Mouse (Mus musculus): ENCODE data around the gene Sncg. TPM values are rescaled to one million over a fixed set of nuclear protein-coding genes. Genes with fewer than 3 reads are reported as not detected.
"Not testable (repeated sequence)": the region's sequence is repeated elsewhere in the genome, so short reads cannot be mapped to it uniquely, and the experiment has no call there.

The Sncg gene
- total RNA-seq, 2 experiments from 2014 or later, result 5.6 to 7.5 TPM

DNA sequence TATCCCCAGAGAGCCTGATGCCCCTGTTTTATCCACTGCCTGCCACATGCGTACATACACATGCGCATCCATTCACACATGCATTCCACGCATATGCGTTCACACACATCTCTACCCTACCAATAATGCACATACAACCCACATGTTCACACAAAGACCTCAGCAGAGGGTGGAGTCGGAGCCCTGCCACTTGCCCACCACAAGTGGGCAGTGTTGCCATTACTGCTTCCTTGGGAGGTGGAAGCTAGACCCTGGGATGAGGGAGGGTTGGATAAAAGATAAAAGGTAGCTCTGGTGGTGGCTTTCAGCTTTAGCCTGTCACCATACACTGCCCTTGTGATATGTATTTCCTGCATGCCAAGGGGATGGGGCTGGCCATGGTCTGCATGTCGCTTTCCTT is 1.9 kb downstream of the Sncg start:
- DNase-seq, result peak; percentile 71 to 74
- intact Hi-C loops (cut with DNase I), result loop anchor here (1.0 to 5.0 kb wide), 3 partner anchors 29 to 195 kb away; no protein-coding TSS in a partner anchor

DNA sequence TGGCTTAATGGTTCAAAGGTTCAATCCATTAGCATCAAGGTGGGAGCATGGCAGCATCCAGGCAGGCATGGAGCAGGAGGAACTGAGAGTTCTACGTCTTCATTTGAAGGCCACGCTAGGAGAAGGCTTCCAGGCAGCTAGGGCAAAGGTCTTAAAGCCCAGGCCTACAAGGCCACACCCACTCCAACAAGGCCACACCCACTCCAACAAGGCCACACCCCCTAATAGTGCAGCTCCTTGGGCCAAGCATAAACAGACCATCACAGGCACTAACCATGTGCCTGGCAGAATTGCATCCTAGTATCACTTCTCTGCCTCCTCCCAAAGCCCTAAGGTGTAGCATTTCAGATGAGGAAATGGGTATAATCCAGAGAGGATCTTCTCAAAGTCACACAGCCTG is 2.8 kb downstream of the Sncg start:
- intact Hi-C loops (cut with DNase I), result loop anchor here (1.0 to 5.0 kb wide), 3 partner anchors 30 to 196 kb away; no protein-coding TSS in a partner anchor

DNA sequence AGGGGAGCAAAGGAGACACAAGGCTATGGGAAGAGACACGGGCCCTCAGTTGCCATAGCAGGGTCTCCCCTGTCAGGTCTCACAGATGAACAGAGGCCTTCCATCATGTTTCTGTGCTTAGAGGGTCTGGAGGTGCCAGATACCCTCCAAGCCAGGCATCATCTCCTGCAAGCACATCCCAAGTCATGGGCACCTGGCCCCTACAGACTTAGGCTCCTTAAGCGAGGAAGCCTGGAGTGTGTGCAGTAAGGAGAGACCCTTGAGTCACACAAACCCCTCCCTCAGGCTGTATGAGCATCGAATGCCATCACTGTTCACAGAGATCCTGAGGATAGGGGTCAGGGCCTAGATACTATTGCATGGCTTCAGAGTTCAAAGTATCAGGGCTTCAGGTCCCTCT is 3.7 kb downstream of the Sncg start:
- intact Hi-C loops (cut with DNase I), result loop anchor here (5.0 kb wide), 1 partner anchor 196 kb away; no protein-coding TSS in a partner anchor
- no peak for DNase-seq

More for the DNA sequence above, 2.8 kb downstream of the Sncg start:
- DNase-seq, result no peak

DNA sequence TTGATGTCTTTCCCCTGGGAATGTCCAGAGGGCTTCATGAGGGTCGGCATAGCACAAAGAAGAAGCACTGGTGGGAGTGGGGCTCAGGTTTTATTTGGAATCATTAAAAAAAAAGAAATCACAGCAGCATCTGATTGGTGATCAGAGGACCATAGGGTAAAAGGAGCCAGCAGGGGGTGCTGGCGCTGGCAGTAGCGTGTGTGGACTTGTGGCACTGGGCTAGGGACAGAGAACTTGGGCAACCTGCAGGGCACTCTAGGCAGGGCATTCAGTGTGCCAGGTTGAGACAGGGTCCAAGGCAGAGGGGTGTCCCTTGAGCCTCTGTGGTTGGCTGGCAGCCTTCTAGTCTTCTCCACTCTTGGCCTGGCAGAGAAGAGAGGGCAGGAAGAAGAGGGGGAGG is 4.4 kb downstream of the Sncg start:
- DNase-seq, result no peak
- intact Hi-C loops (cut with DNase I), result loop anchor here (5.0 kb wide), 1 partner anchor 197 kb away; no protein-coding TSS in a partner anchor

DNA sequence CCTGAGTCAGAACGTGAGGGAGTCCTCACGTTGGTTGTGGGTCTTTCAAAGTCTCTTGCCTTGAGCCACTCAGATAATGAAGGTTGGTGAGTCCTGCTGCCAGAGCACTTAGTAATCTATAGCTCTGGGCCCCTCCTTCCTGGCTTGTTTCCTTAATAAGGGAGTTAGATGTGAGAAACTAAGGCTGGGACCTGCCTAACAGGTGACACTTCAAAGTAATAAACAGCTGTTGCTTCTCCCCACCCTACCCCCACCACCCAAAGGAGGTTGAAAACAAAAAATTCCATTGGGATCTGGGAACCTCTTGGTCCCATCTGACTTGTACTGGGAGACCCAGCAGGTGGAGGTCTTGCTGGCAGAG is 9.5 kb downstream of the Sncg start:
- DNase-seq, result no peak
- intact Hi-C loops (cut with DNase I), result no loop called here

DNA sequence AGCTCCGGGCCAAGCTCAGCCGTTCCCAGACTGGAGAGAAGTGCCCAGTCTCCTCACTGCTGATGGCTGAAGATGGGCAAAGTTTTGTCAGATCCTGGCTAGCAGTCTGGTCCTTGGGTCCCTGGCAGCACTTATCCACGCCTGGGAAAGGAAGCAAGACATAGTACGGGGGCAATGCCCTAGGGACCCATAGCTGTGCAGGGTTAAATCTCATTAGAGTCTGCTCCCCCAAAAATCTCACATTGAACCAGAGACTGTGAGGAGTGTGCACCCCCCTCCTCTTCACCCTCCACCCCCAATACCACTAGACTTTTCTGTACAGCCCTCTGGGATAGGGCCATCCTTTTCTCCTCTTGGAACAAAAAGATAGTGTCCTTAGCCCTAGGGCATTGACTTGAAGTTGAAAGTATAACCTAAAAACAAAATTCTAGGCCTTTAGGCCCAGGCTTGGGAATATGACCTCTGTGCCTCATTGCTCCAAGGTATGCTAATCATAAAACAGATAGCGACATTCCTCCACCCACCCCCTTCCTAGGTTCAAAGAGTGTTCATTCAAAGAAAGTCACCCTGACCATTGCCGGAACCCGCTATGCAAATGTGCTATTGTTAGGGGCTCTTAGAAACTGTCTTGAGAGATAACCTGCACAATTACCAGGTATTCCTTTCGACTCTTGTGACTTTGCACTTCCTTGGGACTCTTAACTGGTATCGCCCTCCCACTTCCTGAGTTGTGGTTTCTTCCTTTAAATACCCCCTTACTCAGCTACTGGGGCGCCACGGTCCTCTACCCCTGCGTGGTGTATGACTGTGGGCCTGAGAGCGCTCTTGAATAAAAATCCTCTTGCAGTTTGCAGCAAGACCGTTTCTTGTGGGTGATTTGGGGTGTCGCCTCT is 10.1 kb downstream of the Sncg start:
- DNase-seq; intact Hi-C loops (cut with DNase I): not testable (repeated sequence)

DNA sequence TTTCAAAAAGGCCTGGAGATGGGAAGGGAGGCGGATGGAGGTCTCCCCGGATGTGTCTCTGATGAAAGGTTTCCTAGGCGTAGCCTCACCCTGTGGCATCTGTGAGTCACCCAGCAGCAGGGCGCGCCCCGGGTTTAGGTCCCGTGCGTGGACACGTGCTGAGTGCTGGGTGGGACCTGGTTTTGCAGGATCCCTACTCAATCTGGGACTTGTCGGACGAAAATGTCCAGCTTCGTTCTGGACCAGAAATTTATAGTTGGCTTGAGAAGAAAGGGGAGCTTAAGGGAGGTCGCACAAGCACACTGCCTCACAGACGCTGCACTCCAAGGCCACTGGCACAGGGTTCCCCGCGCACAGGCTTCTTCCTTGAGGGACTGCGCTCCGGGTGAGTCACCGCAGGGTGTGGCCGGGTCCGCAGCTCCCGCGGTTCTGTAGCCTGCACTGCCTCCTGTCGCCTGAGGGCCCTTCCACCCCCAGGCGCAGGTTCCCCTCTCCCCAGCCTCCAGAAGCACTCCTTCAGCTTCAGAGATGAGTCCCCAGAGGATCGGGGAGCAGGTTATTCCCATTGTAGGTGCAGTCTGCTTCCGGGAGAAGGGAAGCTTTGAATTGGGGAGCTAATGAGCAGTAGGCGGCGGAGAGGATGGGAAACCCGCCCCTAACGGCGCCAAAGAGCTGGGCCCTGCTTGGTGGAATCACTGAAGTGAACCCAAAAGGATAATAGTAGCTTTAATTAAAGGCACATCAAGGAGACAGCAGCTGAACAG is 10.9 kb downstream of the Sncg start:
- intact Hi-C loops (cut with DNase I), result loop anchor here (1.0 to 2.0 kb wide), 3 partner anchors 53 to 283 kb away; partner anchors contain the start of genes Glud1 and Shld2
- peak; percentile 75 to 84 for DNase-seq

DNA sequence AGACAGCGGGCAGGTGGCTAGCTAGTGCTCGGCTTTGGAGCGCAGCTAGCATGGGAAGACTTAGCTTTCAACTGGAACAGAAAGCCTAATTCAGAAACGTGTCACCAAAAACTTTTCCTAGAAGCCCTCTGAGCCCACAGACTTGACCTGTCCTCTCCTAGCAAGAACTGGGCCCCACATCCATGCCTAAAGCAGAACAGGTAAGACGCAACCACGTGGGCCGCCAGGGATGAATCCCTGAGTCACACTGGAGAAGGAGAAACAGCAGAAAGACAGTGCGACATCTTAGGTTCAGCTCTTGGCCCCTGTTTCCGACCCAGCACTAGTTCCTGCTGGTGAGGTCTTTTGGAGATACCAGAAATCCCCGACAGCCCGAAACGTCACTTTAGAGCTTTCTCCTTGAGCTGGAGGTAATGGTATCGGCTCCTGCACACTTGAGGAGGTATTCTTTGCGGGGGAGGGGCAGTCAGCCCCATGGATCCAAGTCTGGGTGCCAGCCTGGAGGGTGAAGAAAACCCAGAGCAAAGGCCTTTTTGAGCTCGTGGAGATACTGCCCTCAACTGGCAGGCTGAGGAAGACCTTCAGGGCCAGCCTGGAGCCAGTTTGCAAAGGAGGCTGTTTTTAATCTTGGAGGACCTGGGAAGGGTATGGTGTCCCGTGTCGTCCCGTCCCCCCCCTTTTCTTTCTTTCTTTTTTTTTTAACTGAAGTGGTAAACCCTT is 11.7 kb downstream of the Sncg start:
- intact Hi-C loops (cut with DNase I), result loop anchor here (1.0 to 2.0 kb wide), 3 partner anchors 52 to 282 kb away; partner anchors contain the start of genes Glud1 and Shld2
- DNase-seq, result peak; percentile 71 to 76

DNA sequence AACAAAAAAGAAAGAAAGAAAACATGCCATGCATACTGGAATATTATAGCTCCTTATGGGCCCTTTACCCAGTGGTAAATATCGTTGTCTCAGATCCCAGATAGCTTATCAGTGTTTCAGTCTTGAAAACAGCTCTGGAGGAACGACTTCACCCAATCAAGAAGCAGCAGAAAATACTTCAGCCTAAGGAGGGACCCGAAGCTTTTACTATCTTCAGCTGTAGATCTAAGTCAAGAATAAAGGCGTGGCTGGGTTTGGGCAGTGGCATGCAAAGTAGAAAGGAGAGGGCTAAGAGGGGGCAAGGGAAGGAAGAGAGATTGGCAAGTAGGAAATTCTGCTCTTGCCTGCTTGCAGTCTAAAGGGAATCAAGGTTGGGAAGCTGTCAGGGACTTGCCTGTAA is 12.5 kb downstream of the Sncg start:
- DNase-seq, result no peak
- intact Hi-C loops (cut with DNase I), result loop anchor here (2.0 kb wide), 2 partner anchors 51 to 281 kb away; partner anchors contain the start of genes Glud1 and Shld2

DNA sequence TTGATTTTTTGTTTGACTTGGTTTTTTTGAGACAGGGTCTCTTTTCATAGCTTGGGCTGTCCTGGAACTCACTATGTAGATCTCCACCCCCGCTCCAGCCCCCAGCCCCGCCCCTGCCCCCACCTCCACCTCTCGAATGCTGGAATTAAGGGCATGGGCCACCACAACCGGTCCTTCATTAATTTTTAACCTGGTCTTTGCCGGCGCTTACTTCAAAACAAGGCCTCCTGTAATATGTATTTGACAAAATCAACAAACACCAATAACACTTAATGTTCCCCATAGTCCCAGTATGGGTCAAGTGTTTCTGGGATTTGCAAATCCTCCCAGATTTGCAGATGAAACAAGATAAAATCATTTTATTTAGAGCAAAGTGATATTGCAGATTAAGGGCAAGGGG is 14.3 kb downstream of the Sncg start:
- intact Hi-C loops (cut with DNase I), result no loop called here
- DNase-seq, result no peak

DNA sequence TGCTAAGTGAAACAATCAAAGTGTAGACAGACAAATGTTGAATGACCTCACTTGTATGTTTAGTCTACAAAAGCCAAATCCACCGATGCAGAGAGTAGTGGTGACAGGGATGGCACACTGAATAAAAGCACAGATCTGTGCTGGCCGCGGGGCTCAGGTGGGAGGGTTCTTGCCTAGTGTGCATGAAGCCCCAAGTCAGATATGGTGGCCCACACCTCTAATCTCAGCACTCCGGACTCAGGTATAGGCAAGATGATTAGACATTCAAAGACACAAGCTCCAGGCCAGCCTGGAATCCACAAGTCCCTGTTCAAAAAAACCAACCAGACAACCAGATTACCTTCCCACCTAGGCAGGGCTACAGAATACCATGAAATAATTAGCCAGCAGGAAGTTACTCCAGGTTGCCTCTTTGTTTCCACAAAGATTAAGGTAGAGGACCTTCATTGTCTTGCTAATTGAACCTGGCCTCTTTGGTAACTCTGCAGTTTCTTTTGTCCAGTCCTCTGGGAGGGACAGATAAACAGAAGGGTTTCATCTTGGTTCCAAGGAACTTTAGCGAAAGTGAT is 14.8 kb downstream of the Sncg start:
- intact Hi-C loops (cut with DNase I), result no loop called here
- no peak for DNase-seq

DNA sequence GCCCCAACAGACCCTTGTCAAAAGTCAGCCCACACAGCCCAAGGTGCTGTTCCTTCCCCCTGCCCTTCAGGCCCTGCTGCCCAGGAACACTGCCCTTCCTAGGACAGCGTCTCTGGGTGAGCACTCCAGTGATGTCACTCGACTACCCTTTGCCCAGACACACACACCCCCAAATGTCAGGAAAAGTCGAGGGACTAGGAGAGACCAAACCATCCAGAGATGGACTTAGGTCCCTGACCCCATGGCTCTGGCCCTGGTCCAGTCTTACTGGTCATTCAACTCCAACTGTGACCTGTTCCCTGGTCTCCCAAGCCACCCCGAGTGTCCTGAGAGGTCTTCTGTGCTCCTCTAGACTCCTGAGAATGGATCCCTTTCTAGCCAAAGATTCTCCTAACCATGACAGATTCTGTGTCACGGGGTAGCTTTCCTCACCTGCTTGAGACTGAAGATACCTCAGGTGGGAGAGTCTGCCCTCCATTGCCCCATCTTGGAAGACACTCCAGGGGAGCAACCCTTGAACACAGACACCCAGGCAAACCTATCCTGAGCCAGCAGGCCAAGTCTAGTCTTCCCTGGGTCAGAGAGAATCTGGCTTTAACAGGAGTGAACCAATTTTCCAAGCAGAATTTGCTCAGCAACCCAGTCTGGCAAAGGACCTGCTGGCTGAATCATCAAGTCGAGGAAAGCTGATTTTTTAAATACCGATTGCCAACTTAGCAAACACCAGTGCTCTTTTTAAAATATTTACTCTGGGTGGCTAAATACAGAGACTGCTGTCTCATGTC is 16.7 kb downstream of the Sncg start:
- intact Hi-C loops (cut with DNase I), result no loop called here
- DNase-seq, result no peak

DNA sequence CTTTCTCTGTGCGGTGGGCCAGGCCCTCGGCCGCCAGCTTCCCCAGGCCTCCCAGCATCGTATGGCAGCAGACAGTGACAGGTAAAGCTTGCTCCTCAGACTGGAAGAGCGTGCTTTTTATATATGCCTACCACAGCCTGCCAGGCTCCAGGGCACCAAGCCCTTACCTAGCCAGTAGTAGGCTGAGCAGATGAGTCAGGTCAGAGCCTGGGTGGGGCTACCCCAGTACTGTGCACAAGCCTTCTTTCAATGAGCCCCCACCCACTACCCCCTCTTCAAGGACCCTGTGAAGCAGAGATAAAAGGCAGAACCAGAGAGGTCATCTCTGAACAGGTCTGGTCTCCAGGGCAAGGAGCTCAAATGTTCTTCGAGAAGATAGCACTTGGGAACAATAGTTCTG is 19.3 kb downstream of the Sncg start, which contains the start of gene Fam25c:
Gene Fam25c (minus strand): TSS at position 133 of the 400 bp plus-strand sequence.
- intact Hi-C loops (cut with DNase I), result no loop called here

DNA sequence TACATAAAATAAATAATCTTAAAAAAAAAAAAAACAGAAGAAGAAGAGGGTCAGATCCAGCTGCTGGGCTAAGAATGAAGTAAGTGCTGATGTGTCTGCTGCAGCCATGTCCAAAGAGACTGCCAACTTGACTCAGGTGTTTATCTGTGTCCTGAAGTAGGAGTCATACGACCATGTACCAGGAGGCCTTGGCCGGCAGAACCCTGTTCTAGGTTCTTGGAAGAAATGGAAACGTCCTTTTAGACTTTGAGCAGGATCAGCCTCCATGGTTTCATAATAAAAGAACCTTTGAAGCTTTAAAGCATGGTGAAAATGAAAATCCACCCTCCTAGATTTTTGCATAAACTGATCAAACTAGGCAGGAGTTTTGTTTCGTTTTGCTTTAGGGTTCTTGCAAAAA is 20.1 kb downstream of the Sncg start:
- intact Hi-C loops (cut with DNase I), result no loop called here
- DNase-seq, result no peak

More for the DNA sequence above, 19.3 kb downstream of the Sncg start, which contains the start of gene Fam25c:
- DNase-seq, result no peak

DNA sequence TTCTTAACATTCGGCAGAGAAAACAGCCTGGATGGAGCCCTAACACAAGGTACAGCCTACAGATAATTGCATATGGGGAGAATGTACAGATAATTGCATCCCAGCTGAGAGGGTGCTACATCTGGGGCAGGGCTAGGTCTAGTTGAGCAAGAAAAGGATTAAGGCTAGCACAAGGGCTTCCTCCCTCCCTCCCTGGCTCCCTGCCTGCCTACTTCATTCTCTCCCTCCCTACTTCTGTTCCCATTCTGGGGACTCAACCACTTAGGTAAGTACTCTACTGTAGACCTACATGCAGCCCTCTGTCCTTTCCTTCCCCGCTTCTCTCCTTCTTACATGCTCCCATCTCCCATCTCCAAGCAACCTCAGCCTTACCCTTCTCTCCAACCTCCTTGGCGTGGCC is 21.3 kb downstream of the Sncg start:
- intact Hi-C loops (cut with DNase I), result no loop called here

DNA sequence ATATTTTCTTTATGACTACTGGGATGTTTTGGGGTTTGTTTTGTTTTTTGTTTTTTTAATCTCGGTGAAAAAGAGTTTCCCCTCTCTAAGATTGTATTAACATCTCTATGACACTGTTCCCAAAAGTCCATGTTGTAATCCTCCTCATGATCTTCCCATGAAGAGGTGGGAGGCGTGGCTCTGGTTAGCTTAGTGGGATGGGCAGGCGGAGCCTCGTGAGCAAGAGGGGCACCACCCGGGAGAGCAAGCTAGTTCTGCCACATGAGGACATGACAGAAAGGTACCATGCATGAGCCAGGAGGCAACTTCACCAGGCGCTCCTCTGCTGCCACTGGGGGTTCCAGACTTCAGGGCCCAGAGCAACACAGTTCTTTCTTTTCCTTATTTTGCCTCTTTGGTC is 22.1 kb downstream of the Sncg start:
- intact Hi-C loops (cut with DNase I), result no loop called here
- DNase-seq, result no peak

More for the DNA sequence above, 21.3 kb downstream of the Sncg start:
- DNase-seq, result no peak

DNA sequence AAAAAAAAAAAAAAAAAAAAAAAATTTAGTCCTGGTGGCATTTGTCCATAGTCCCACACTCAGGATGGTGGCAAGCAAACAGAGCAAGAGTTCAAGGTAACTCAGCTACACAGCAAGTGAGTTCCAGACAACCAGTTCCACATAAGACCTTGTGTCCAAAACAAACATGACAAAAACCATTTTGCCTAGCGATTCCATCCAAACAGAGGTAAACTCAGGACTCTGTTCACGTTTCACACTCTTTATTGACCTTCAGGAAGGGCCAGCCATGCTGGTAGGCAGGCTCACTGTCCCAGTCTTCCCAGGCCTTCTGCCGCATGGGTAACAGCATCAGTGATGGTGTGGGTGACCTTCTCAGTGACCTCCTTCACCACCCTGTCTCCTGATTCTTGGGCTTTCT is 22.9 kb downstream of the Sncg start:
- no peak for DNase-seq
- intact Hi-C loops (cut with DNase I), result no loop called here

DNA sequence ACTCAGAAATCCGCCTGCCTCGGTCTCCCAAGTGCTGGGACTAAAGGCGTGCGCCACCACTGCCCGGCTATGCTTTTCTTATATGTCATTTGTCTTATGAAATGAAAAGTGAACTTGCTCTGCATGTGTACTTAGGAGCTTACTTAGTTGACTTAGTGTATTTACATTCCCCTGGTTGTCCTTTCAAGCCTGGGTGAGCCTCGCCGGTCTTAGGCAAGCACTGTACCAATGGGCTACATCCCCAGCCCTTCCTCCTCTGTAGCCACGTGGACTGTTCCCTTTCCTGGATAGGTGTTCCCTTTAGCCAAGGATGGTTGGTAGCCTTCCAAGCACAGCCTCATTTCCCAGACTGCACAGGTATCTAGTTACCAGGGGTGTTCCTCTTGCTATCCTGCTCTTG is 25.6 kb downstream of the Sncg start:
- intact Hi-C loops (cut with DNase I), result no loop called here

DNA sequence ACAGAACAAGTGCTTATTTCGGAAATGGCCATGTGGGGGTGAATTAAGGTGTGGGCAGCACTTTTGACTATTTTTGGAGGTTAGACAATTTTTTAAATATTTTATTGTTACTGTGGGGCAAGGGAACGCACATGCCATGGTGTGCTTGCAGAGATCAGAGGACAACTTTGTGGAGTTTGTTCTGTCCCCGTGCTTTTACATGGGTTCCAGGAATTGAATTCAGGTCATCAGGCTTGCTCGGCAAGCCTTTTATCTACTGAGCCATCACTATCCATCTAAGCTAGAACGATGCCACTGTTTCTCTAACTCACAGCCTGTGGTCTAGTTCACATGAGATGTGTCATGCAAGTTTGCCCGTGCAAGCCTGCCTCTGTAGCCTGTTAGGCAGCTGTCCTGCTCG is 26.3 kb downstream of the Sncg start:
- no peak for DNase-seq
- intact Hi-C loops (cut with DNase I), result no loop called here

More for the DNA sequence above, 25.6 kb downstream of the Sncg start:
- no peak for DNase-seq

Measured in heart, postnatal 36 days (tissue).